ENCODE assay signal across 7 mouse cellular contexts in the genomic region with DNA sequence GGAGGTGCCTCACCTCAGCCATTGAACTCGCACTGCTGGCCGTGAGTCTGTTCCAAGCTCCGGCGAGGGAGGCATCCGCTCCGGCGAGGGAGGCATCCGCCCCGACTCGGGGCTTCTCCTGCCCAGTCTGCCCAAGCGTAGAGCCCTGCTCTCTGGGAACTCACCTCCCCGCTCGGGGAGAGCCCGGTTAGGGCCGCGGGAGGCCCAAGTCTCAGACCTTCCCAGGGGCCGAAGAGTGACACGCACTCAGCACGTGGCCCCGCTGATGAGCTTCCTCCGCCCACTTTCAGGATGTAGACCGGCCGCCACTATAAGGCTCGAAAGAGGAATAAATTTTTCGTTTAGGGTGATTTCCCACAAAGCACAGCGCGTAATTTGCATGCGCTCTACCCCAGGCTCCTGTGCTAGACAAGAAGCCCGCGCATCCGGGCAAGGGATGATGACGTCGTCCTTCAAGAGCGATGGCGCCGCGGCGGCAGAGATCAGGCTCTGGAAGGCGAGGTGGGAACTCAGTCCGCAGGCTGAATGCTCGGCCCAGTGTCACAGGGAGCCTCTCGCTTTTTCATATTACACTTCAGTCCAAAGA. TPM values are rescaled to one million over a fixed set of nuclear protein-coding genes. Genes with fewer than 3 reads are reported as not detected.
DNase-seq lines count a peak whose midpoint lies in the region; ATAC-seq and TF ChIP-seq lines count a peak whose summit lies in the region.

A gene (minus strand): TSS at position 246 of the 586 bp plus-strand sequence.
A gene (plus strand): TSS at position 355 of the 586 bp plus-strand sequence.

- DNase-seq in adrenal gland, postnatal 10 days = peak; percentile 98
- DNase-seq in embryonic facial prominence, embryonic 10.5 days (ENCODE audit: low spot score) = peak; percentile 96
- peak; percentile 98 for DNase-seq in gonadal fat pad, adult 2 months (ENCODE audit: low read depth)
- DNase-seq in left cerebral cortex, postnatal 4 days = peak; percentile 93

- no peak for TF ChIP-seq CTCF in intestine, postnatal 0 days (IDR thresholded peaks at IDR 0.05; ENCODE audit: low read depth)
- TF ChIP-seq CTCF in small intestine, adult 2 months (IDR thresholded peaks at IDR 0.05; ENCODE audit: extremely low read depth, insufficient read length, insufficient replicate concordance, low read depth, low read length) = 0 out of 2 replicates have a peak, but pooled peaks have one; percentile 3

- peak; percentile 40; the same call in 1 of the 2 replicates for TF ChIP-seq POLR2A in small intestine, adult 2 months (IDR thresholded peaks at IDR 0.05; ENCODE audit: low read depth, low read length)

- H3K27me3 ChIP-seq in embryonic facial prominence, embryonic 10.5 days (replicated peaks; ENCODE audit: low read depth, poor library complexity, severe bottlenecking) = no peaks in the 10 kb centered on the region; the same call in 1 of the 2 replicates
- no peaks in the 10 kb centered on the region for H3K27me3 ChIP-seq in intestine, postnatal 0 days (replicated peaks; ENCODE audit: control insufficient read depth, insufficient read depth, low read length)
- no peaks in the 10 kb centered on the region; the same call in 1 of the 2 replicates for H3K27me3 ChIP-seq in midbrain, embryonic 12.5 days
- H3K27me3 ChIP-seq in small intestine, adult 2 months (ENCODE audit: control insufficient read depth, insufficient read depth, low read length) = no peaks in the 10 kb centered on the region

- WGBS in embryonic facial prominence, embryonic 10.5 days = under 1% methylated on average over 42 of the region's 42 CpGs
- 0% methylated on average over 42 of the region's 42 CpGs for WGBS in intestine, postnatal 0 days
- WGBS in midbrain, embryonic 12.5 days = under 1% methylated on average over 42 of the region's 42 CpGs
- under 1% methylated on average over 42 of the region's 42 CpGs for WGBS in small intestine, adult 2 months

- peak within 1 kb of the TSS; percentile 74 for H3K4me2 ChIP-seq in intestine, postnatal 0 days (replicated peaks; ENCODE audit: low read depth)
- H3K4me2 ChIP-seq in midbrain, embryonic 12.5 days (replicated peaks) = peak within 1 kb of the TSS; percentile 58

- intact Hi-C loops in left cerebral cortex, postnatal 4 days (cut with DNase I) = loop anchor here (2.0 to 10.0 kb wide), 2 partner anchors 117 to 257 kb away; a partner anchor contains a TSS

- H3K27ac ChIP-seq in embryonic facial prominence, embryonic 10.5 days (replicated peaks) = peak within 1 kb of the TSS; percentile 91
- peak within 1 kb of the TSS; percentile 94 for H3K27ac ChIP-seq in intestine, postnatal 0 days (ENCODE audit: low read depth, low read length)
- peak within 1 kb of the TSS; percentile 87 for H3K27ac ChIP-seq in midbrain, embryonic 12.5 days (replicated peaks)
- peak within 1 kb of the TSS; percentile 84 for H3K27ac ChIP-seq in small intestine, adult 2 months (ENCODE audit: insufficient read depth, low read depth, low read length)

- H3K9ac ChIP-seq in intestine, postnatal 0 days (ENCODE audit: low read depth, low read length) = peak within 1 kb of the TSS; percentile 75
- peak within 1 kb of the TSS; percentile 59 for H3K9ac ChIP-seq in midbrain, embryonic 12.5 days (replicated peaks)

- ATAC-seq in intestine, postnatal 0 days = peak; percentile 98
- ATAC-seq in midbrain, embryonic 12.5 days (ENCODE audit: low FRiP score, low read depth) = peak; percentile 98

- H3K36me3 ChIP-seq in embryonic facial prominence, embryonic 10.5 days (replicated peaks) = peaks cover 27% of the 10 kb centered on the region
- no peaks in the 10 kb centered on the region; the same call in 1 of the 2 replicates for H3K36me3 ChIP-seq in intestine, postnatal 0 days (ENCODE audit: control insufficient read depth, insufficient read depth)
- H3K36me3 ChIP-seq in midbrain, embryonic 12.5 days = peaks cover 23% of the 10 kb centered on the region
- peaks cover 10% of the 10 kb centered on the region for H3K36me3 ChIP-seq in small intestine, adult 2 months (ENCODE audit: control insufficient read depth, insufficient read depth, low read length)

- H3K4me1 ChIP-seq in embryonic facial prominence, embryonic 10.5 days = peaks cover 5% of the 10 kb centered on the region; the same call in 1 of the 2 replicates
- H3K4me1 ChIP-seq in intestine, postnatal 0 days (replicated peaks; ENCODE audit: control insufficient read depth, insufficient read depth, low read length) = no peaks in the 10 kb centered on the region
- peaks cover 4% of the 10 kb centered on the region for H3K4me1 ChIP-seq in midbrain, embryonic 12.5 days
- H3K4me1 ChIP-seq in small intestine, adult 2 months (ENCODE audit: control insufficient read depth, insufficient read depth, insufficient read length, low read length) = peaks cover 8% of the 10 kb centered on the region; the same call in 1 of the 2 replicates

- no peaks in the 10 kb centered on the region for H3K9me3 ChIP-seq in embryonic facial prominence, embryonic 10.5 days
- H3K9me3 ChIP-seq in intestine, postnatal 0 days (ENCODE audit: control insufficient read depth) = no peaks in the 10 kb centered on the region
- H3K9me3 ChIP-seq in midbrain, embryonic 12.5 days = no peaks in the 10 kb centered on the region

- peak within 1 kb of the TSS; percentile 66 for H3K4me3 ChIP-seq in embryonic facial prominence, embryonic 10.5 days
- peak within 1 kb of the TSS; percentile 67 for H3K4me3 ChIP-seq in intestine, postnatal 0 days (ENCODE audit: low read depth, low read length)
- H3K4me3 ChIP-seq in midbrain, embryonic 12.5 days = peak within 1 kb of the TSS; percentile 48
- H3K4me3 ChIP-seq in small intestine, adult 2 months (ENCODE audit: low read depth, low read length) = peak within 1 kb of the TSS; percentile 82

RNA-seq across cellular contexts. Expression of the first gene that starts in this region (rescaled TPM):
- under 1 TPM; 0.24 to 0.78 TPM for total RNA-seq in adrenal gland, postnatal 10 days (2021)
- not detected in 2 replicates for polyA plus RNA-seq in embryonic facial prominence, embryonic 10.5 days (2016; fragmentation: Nextera tagmentation; extraction: Ambion mirVana)
- polyA plus RNA-seq in gonadal fat pad, adult 2 months (2012; rRNA removed) = 0.07 TPM in 1 of 2 replicates, not detected in the other
- polyA plus RNA-seq in intestine, postnatal 0 days (2015; fragmentation: Nextera tagmentation; extraction: Ambion mirVana) = not detected in 2 replicates
- total RNA-seq in left cerebral cortex, postnatal 4 days (2021) = under 1 TPM in 1 of 2 experiments, not detected in 1; 0.58 TPM
- polyA plus RNA-seq in midbrain, embryonic 12.5 days (2016; fragmentation: Nextera tagmentation; extraction: Ambion mirVana) = not detected in 2 replicates
- not detected in 2 replicates for polyA plus RNA-seq in small intestine, adult 2 months (2012; rRNA removed)

RNA-seq across cellular contexts. Expression of the second gene that starts in this region (rescaled TPM):
- 10 to 100 TPM; 28.7 to 31.1 TPM for total RNA-seq in adrenal gland, postnatal 10 days (2021)
- 68.0 and 68.7 TPM in 2 replicates for polyA plus RNA-seq in embryonic facial prominence, embryonic 10.5 days (2016; fragmentation: Nextera tagmentation; extraction: Ambion mirVana)
- polyA plus RNA-seq in gonadal fat pad, adult 2 months (2012; rRNA removed) = 27.1 and 33.3 TPM in 2 replicates
- polyA plus RNA-seq in intestine, postnatal 0 days (2015; fragmentation: Nextera tagmentation; extraction: Ambion mirVana) = 35.4 and 36.7 TPM in 2 replicates
- total RNA-seq in left cerebral cortex, postnatal 4 days (2021) = 10 to 100 TPM; 33.5 to 35.3 TPM
- 52.1 and 55.8 TPM in 2 replicates for polyA plus RNA-seq in midbrain, embryonic 12.5 days (2016; fragmentation: Nextera tagmentation; extraction: Ambion mirVana)
- 2.9 and 5.8 TPM in 2 replicates for polyA plus RNA-seq in small intestine, adult 2 months (2012; rRNA removed)

Comparison
In these comparisons a context has a peak if more than half of its experiments do, and no peak if none do; other contexts are left out.
1. Peak in every context shown above with its lines: DNase-seq, ATAC-seq, H3K4me3 ChIP-seq and H3K27ac ChIP-seq.